Mouse (Mus musculus): ENCODE results near the gene Nt5dc1. TPM values are rescaled to one million over a fixed set of nuclear protein-coding genes. Genes with fewer than 3 reads are reported as not detected.
A peak's percentile ranks its signal among the peaks of the same experiment; 100 is the strongest.
"Not testable (repeated sequence)": the region's sequence is repeated elsewhere in the genome, so short reads cannot be mapped to it uniquely, and the experiment has no call there.

Gene Nt5dc1
- polyA plus RNA-seq (2015; fragmentation: Nextera tagmentation; extraction: Ambion mirVana): 10.3 and 12.2 TPM in 2 replicates

DNA sequence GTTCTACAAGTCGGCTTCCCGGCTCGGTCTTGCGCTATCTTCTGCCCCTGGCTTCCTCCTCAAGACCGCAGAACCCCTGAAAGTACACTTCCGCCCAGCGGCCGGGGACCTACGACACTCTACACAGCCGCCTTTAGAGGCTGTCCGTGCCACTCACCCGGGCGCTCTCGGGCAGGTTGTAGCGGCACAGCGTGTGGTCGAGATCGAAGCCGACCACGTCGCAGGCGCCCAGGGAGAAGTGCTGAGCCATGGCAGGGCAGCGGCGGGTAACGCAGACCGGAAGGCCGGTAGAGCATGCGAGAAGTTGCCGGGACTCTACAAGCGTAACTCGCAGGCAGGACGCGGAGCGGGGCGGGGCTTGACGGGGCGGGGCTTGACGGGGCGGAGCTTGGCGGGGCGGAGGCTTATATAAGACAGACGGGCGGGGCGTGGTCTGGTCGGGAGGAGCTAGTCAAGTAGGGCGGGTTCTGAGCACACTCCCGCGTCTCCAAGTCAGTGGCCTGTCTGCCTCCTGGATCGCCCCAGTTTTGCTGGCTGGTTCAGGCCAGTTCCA is at the start of gene Nt5dc1:
Gene Nt5dc1 (minus strand): TSS at position 349 of the 553 bp plus-strand sequence.
- no peaks in the 10 kb centered on the region for H3K27me3 ChIP-seq
- H3K4me3 ChIP-seq: peak within 1 kb of the TSS; percentile 81
- peaks cover 14% of the 10 kb centered on the region; the same call in 1 of the 2 replicates for H3K4me1 ChIP-seq
- peak within 1 kb of the TSS; percentile 64 for H3K4me2 ChIP-seq
- WGBS: 1% methylated on average over 44 of the region's 49 CpGs
- peak within 1 kb of the TSS; percentile 77 for H3K9ac ChIP-seq
- no peaks in the 10 kb centered on the region for H3K36me3 ChIP-seq
- H3K27ac ChIP-seq: peak within 1 kb of the TSS; percentile 83
- no peaks in the 10 kb centered on the region for H3K9me3 ChIP-seq
- ATAC-seq (ENCODE audit: borderline replicate concordance, extremely low read depth, low FRiP score, low TSS enrichment): peak; percentile 100

DNA sequence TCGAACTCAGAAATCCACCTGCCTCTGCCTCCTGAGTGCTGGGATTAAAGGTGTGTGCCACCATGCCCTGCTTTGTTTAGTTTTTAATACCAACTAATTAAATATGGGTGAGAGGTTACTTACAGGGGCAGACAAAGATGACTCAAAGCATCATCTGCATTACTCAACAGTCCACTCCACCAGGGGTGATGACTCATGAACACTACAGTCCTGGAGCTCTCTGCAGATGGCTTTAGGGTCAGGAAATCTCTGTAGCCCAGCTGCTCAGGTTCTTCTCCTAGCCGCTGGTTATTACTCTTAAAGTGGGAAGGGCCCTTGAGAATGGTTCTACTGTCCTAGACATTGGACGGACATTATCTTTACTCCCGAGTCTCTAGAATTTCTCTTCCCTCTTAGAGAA is 46.0 kb upstream of the Nt5dc1 start:
- no peaks in the 10 kb centered on the region for H3K27me3 ChIP-seq
- H3K4me2 ChIP-seq: no peak overlapping the region
- H3K9ac ChIP-seq: no peak overlapping the region
- H3K4me1 ChIP-seq: 0 out of 2 replicates have a peak, but pooled peaks cover 2% of the 10 kb centered on the region
- ATAC-seq (ENCODE audit: borderline replicate concordance, extremely low read depth, low FRiP score, low TSS enrichment): no peak
- WGBS: 80% methylated on average over 4 of the region's 4 CpGs
- H3K9me3 ChIP-seq: no peaks in the 10 kb centered on the region
- H3K27ac ChIP-seq: no peak overlapping the region
- H3K36me3 ChIP-seq: no peaks in the 10 kb centered on the region
- no peak overlapping the region for H3K4me3 ChIP-seq

DNA sequence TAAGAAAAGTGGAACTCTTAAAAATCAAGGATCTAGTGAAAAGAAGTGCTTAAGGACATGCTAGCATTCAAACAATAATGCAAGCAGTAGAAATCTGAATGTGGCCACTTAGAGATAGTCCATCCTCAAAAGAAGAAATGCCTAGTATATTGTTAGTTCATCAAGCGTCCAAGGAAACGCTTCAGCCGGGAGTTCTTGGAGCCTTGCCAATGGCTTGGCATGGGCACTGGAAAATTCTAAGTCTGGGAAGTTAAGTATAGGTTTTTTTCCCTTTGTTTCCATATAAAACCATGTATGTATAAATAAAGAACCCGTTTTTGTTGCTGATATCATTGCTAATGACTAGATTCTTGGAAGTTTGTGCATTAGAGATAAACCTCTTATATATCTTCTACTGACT is 43.1 kb upstream of the Nt5dc1 start:
- H3K4me3 ChIP-seq: no peak overlapping the region
- 15% methylated on average over 4 of the region's 4 CpGs for WGBS
- H3K27ac ChIP-seq: no peak overlapping the region
- H3K36me3 ChIP-seq: no peaks in the 10 kb centered on the region
- H3K9me3 ChIP-seq: no peaks in the 10 kb centered on the region
- H3K27me3 ChIP-seq: no peaks in the 10 kb centered on the region
- no peak overlapping the region for H3K4me2 ChIP-seq
- ATAC-seq (ENCODE audit: borderline replicate concordance, extremely low read depth, low FRiP score, low TSS enrichment): no peak
- H3K9ac ChIP-seq: no peak overlapping the region
- H3K4me1 ChIP-seq: 0 out of 2 replicates have a peak, but pooled peaks cover 2% of the 10 kb centered on the region

DNA sequence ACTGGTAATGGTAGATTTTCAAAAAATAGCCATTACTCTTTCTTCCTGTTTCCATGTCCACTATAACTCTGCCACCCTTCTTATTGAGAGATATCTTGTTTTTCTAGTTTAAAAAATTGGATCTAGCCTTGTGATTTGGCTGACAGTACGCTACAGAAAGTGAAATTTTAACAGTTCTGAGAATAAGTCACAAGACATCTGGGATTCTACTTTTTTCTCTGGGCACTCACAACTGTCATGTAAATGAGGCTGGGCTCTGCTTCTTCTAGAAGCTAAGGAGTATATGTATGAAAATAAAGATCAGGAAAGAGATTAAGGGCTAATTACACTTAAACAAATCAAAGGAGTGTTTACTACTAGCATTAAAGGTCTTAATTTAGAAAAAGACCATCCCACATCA is 31.1 kb upstream of the Nt5dc1 start:
- WGBS: 69% methylated on average over 1 of the region's 1 CpGs
- Histone ChIP-seq H3K4me1 (no peaks in the 10 kb centered on the region), H3K36me3 (no peaks in the 10 kb centered on the region), H3K9ac (no peak overlapping the region), H3K27ac (no peak overlapping the region), H3K9me3 (no peaks in the 10 kb centered on the region), H3K27me3 (no peaks in the 10 kb centered on the region), H3K4me3 (no peak overlapping the region), H3K4me2 (no peak overlapping the region)
- ATAC-seq (ENCODE audit: borderline replicate concordance, extremely low read depth, low FRiP score, low TSS enrichment): no peak

DNA sequence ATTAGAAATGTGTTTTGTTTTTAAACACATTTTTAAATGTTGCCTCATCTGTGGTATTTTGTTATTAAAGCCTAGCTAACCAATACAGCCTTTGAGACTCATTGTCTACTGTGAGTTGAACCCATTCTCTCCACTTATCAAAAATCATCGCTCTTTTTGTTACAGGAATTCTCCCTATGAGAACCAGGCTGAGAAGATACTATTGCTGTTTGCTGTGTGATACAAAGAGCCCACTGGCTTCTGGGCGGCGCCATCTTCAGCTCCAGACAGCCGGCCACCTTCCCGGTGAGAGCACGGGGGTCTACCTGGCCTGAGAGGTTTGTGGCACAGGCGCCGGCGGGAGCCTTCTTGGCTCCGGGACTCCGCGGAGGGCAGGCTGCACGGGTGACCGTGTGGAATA is 15.8 kb upstream of the Nt5dc1 start:
- not testable (repeated sequence) for H3K27ac ChIP-seq; H3K36me3 ChIP-seq; H3K27me3 ChIP-seq; H3K9ac ChIP-seq; H3K4me2 ChIP-seq; H3K4me3 ChIP-seq; ATAC-seq (ENCODE audit: borderline replicate concordance, extremely low read depth, low FRiP score, low TSS enrichment); H3K4me1 ChIP-seq; H3K9me3 ChIP-seq
- WGBS: 76% methylated on average over 9 of the region's 14 CpGs

DNA sequence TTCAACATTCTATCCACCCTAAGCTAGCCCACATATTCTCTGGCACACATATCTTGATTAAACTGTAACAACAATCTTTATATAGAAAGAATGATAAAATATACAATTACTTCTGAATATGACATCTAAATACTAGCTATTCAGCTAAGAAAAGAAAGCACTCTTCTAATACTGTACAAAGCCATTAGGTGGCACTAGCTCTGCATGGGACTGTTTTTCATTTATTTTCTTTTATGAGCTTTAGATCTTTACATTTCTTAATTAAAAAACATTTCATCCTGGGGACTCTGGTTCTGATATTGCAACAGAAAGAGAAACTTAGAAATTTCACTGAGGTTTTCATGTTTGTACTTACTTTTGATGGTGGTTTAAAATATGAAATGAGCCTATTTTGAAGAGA is 13.4 kb upstream of the Nt5dc1 start:
- Histone ChIP-seq H3K4me3 (no peak overlapping the region), H3K9me3 (no peaks in the 10 kb centered on the region), H3K9ac (no peak overlapping the region), H3K4me2 (peak overlapping the region; percentile 26; the same call in 1 of the 2 replicates), H3K4me1 (no peaks in the 10 kb centered on the region), H3K27me3 (no peaks in the 10 kb centered on the region), H3K27ac (no peak overlapping the region), H3K36me3 (no peaks in the 10 kb centered on the region)
- no peak for ATAC-seq (ENCODE audit: borderline replicate concordance, extremely low read depth, low FRiP score, low TSS enrichment)

DNA sequence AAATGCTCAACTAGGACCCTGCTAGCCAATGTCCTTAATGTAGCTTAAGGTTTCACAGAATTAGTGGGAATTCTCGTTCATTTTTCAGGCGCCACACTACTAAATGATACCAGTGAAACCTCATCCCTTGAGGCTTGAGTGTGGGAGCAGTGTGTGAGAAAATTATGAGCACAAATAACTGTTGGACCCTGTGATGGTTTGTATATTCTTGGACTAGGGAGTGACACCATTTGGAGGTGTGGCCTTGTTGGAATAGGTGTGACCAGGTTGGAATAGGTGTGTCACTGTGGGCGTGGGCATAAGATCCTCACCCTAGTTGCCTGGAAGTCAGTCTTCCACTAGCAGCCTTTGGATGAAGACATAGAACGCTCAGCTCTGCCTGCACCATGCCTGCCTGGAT is 442 bp upstream of the Nt5dc1 start:
- 0 out of 2 replicates have a peak overlapping the region, but pooled peaks have one; percentile 12 for H3K27ac ChIP-seq
- H3K4me3 ChIP-seq: peak overlapping the region; percentile 81
- WGBS: 68% methylated on average over 4 of the region's 4 CpGs
- H3K4me2 ChIP-seq: peak overlapping the region; percentile 64
- not testable (repeated sequence) for H3K9me3 ChIP-seq, H3K27me3 ChIP-seq, H3K36me3 ChIP-seq
- ATAC-seq (ENCODE audit: borderline replicate concordance, extremely low read depth, low FRiP score, low TSS enrichment): peak; percentile 34
- 0 out of 2 replicates have a peak overlapping the region, but pooled peaks have one; percentile 28 for H3K9ac ChIP-seq
- peaks cover 14% of the 10 kb centered on the region; the same call in 1 of the 2 replicates for H3K4me1 ChIP-seq

DNA sequence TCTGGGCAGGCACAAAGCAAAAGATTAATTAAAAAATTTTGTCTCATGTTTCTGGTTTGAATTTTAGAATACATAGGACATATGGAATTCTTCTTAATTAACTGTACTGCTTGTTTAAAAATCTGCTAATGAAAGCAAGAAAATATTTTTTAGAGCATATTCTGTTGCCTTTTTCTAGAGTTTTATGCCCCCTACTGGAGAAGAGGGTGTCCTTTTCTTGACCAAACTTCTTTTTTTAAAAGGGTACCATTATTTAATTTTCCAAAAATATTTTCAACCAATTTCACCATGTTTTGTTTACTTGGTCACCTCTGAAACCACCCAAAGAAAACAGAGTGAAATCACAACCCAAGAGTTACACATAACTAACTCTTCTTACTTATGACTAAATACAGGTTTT is 19.1 kb downstream of the Nt5dc1 start:
- H3K27ac ChIP-seq: no peak overlapping the region
- H3K36me3 ChIP-seq: no peaks in the 10 kb centered on the region; the same call in 1 of the 2 replicates

DNA sequence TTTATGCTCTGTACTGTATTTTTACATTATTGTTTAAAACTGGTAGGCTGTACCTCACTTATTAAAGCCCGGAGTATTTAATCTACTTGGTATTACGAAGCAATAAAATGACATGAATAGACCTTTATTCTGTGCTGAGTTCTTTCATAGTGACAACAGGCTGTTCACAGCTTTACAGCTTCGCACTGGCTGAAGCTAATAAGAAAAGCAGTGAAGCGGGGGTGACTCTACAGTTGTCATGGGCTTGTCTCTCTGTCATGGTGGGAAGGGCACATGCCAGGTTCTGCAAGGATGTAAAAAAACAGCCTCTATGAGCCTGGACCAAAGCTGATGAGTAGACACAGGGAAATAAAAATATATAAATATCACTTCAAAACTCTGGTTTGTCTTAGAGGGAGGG is 21.4 kb downstream of the Nt5dc1 start:
- no peak overlapping the region for H3K4me2 ChIP-seq
- H3K4me3 ChIP-seq: no peak overlapping the region
- H3K9me3 ChIP-seq: no peaks in the 10 kb centered on the region
- H3K27ac ChIP-seq: no peak overlapping the region
- no peaks in the 10 kb centered on the region for H3K27me3 ChIP-seq
- H3K36me3 ChIP-seq: no peaks in the 10 kb centered on the region
- no peak overlapping the region for H3K9ac ChIP-seq
- no peak for ATAC-seq (ENCODE audit: borderline replicate concordance, extremely low read depth, low FRiP score, low TSS enrichment)
- H3K4me1 ChIP-seq: no peaks in the 10 kb centered on the region
- WGBS: 91% methylated on average over 4 of the region's 4 CpGs

More for the DNA sequence above, 19.1 kb downstream of the Nt5dc1 start:
- Histone ChIP-seq H3K27me3 (no peaks in the 10 kb centered on the region), H3K4me2 (no peak overlapping the region), H3K4me3 (no peak overlapping the region), H3K9me3 (no peaks in the 10 kb centered on the region), H3K9ac (no peak overlapping the region), H3K4me1 (no peaks in the 10 kb centered on the region)
- no peak for ATAC-seq (ENCODE audit: borderline replicate concordance, extremely low read depth, low FRiP score, low TSS enrichment)

DNA sequence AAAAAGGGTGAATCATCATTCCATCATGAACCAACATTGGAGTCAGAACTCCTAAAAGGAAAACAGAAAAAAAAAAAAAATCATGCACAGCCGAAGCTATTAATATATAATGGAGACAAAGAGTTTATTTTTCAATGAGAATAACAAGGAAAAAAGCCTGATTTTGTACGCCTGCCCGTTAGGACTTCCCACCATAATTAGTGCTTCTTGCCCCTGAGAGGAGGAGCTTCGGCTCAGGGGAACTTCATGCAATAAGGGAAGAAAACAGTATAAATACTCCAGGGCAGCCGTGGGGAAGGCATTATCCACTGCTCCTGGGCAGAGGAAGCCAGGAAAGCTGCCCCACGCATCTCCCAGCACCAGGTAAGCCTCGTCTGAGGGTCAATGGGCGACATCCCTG is 28.7 kb downstream of the Nt5dc1 start, which contains the start of gene Col10a1:
Gene Col10a1 (plus strand): TSS at position 301 of the 400 bp plus-strand sequence.
- 75% methylated on average over 8 of the region's 8 CpGs for WGBS
- Histone ChIP-seq H3K4me2 (no peak within 1 kb of the TSS), H3K27me3 (no peaks in the 10 kb centered on the region), H3K9ac (no peak within 1 kb of the TSS), H3K36me3 (no peaks in the 10 kb centered on the region), H3K9me3 (no peaks in the 10 kb centered on the region), H3K27ac (no peak within 1 kb of the TSS), H3K4me3 (no peak within 1 kb of the TSS), H3K4me1 (no peaks in the 10 kb centered on the region)
- no peak for ATAC-seq (ENCODE audit: borderline replicate concordance, extremely low read depth, low FRiP score, low TSS enrichment)

DNA sequence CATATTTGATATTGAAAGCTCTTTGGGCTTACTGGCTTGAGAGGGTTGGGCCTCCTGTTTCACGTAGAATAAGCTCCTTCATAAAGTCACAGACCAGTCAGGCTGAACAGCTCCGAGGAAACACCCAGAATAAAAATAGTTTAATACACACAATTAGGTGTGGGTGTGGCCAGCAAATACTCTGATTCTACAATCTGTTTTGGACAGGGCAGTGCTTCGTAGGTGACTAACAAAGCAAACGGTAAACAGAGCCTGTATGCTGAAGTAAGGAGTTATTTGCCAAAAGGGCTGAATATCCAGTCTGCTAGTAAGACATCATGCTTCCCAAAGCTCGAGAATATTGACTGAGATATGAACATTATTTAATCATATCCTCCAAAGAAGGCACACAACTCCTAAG is 32.7 kb downstream of the Nt5dc1 start:
- ATAC-seq (ENCODE audit: borderline replicate concordance, extremely low read depth, low FRiP score, low TSS enrichment): no peak
- Histone ChIP-seq H3K9me3 (no peaks in the 10 kb centered on the region), H3K4me2 (no peak overlapping the region), H3K4me1 (no peaks in the 10 kb centered on the region), H3K4me3 (no peak overlapping the region), H3K27ac (no peak overlapping the region), H3K27me3 (no peaks in the 10 kb centered on the region), H3K36me3 (no peaks in the 10 kb centered on the region), H3K9ac (no peak overlapping the region)
- 68% methylated on average over 5 of the region's 5 CpGs for WGBS

DNA sequence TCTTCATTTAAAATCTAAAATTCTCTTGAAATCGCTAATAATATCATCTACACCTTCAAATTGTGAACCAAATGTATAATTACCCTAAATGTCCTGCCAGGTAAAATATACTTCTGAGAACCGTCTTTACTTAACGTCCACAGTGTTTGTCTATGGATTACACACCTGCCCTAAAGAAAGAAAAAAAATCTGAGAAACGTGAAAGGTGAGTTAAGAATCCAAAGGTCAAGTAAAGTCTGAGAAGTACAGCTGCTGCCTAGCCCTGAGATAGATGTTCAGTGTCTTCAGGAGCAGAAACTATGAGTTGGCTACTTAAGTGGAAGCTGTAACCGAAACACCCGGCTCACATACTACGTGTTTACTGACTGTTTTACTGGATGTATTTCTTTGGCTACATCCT is 45.0 kb downstream of the Nt5dc1 start:
- Histone ChIP-seq H3K27ac (no peak overlapping the region), H3K4me2 (no peak overlapping the region), H3K9ac (no peak overlapping the region), H3K4me3 (no peak overlapping the region), H3K36me3 (no peaks in the 10 kb centered on the region), H3K9me3 (no peaks in the 10 kb centered on the region), H3K4me1 (no peaks in the 10 kb centered on the region), H3K27me3 (no peaks in the 10 kb centered on the region)
- 64% methylated on average over 7 of the region's 7 CpGs for WGBS
- no peak for ATAC-seq (ENCODE audit: borderline replicate concordance, extremely low read depth, low FRiP score, low TSS enrichment)

DNA sequence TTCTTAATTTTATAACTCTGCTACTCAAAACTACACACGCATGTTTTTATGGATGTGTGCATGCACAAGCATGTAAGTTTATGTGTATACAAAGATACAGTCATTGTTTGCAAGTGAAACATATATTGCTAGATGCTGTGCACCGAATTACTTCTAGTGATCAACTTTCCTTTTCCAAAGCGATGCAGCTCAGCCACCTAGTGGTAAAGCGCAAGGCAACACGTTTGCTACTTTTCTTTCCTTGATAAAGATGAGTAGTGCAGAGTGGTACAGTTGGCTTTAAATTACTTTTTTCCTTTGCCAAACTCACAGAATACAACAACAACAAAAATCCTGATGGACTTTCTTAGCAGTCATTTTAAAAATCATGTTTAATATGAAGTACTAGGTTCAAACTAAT is 50.2 kb downstream of the Nt5dc1 start:
- no peak overlapping the region for H3K27ac ChIP-seq
- no peak for ATAC-seq (ENCODE audit: borderline replicate concordance, extremely low read depth, low FRiP score, low TSS enrichment)
- no peaks in the 10 kb centered on the region for H3K27me3 ChIP-seq
- H3K9ac ChIP-seq: no peak overlapping the region
- no peaks in the 10 kb centered on the region for H3K36me3 ChIP-seq
- 64% methylated on average over 5 of the region's 5 CpGs for WGBS
- H3K4me2 ChIP-seq: no peak overlapping the region
- no peaks in the 10 kb centered on the region for H3K4me1 ChIP-seq
- no peak overlapping the region for H3K4me3 ChIP-seq
- no peaks in the 10 kb centered on the region for H3K9me3 ChIP-seq

All from lung, embryonic 15.5 days (tissue).